8 mouse cellular contexts compared by ENCODE assay signal in genomic region chr11:117101351-117101921, GRCm38 (mm10). TPM values are rescaled to one million over a fixed set of nuclear protein-coding genes. Genes with fewer than 3 reads are reported as not detected.
DNase-seq lines count a peak whose midpoint lies in the region; TF ChIP-seq lines count a peak whose summit lies in the region.

No protein-coding gene starts in this region.

- no peaks in the 10 kb centered on the region for H3K36me3 ChIP-seq in myocyte (ENCODE audit: control insufficient read depth, insufficient read depth)

- H3K4me2 ChIP-seq in myocyte (ENCODE audit: low read depth) = no peak overlapping the region

- H3ac ChIP-seq in myocyte (ENCODE audit: control insufficient read depth, insufficient read length) = no peak overlapping the region

- peak; percentile 76 for DNase-seq in kidney, adult 11 months
- no peak for DNase-seq in kidney, adult 18-20 months
- DNase-seq in heart, adult 18-20 months = peak; percentile 64 to 86
- peak; percentile 48 to 84 for DNase-seq in kidney, postnatal 25 days
- no peak for DNase-seq in adrenal gland, postnatal 4 days (ENCODE audit: low spot score in 2 of 2)
- no peak for DNase-seq in cerebellum, adult 8-10 months
- DNase-seq in gastrocnemius, postnatal 4 days (ENCODE audit: low spot score in 2 of 2) = no peak

- H3K79me2 ChIP-seq in myocyte (ENCODE audit: control insufficient read depth, insufficient read depth) = no peaks in the 10 kb centered on the region

- H3K27me3 ChIP-seq in myocyte (ENCODE audit: control insufficient read depth, insufficient read depth, insufficient read length) = no peaks in the 10 kb centered on the region

- no peak overlapping the region for H3K4me3 ChIP-seq in myocyte

- no peak for TF ChIP-seq POLR2A in myocyte (IDR thresholded peaks at IDR 0.05; ENCODE audit: insufficient read length, low read depth)

TF ChIP-seq in myocyte, 11 proteins besides CTCF, POLR2A, EP300 and RAD21:
- no peak for TF ChIP-seq TCF3 (IDR thresholded peaks at IDR 0.05; ENCODE audit: insufficient read length, low read depth)
- no peak for TF ChIP-seq TCF12 (IDR thresholded peaks at IDR 0.05; ENCODE audit: insufficient read depth, poor library complexity, severe bottlenecking)
- TF ChIP-seq CEBPB (IDR thresholded peaks at IDR 0.05; ENCODE audit: insufficient read depth, poor library complexity, severe bottlenecking) = no peak
- TF ChIP-seq REST (IDR thresholded peaks at IDR 0.05; ENCODE audit: insufficient read depth, insufficient read length) = no peak
- TF ChIP-seq MYOD1 (IDR thresholded peaks at IDR 0.05; ENCODE audit: control insufficient read depth in 1 of 3, insufficient read length in 2 of 3, low read depth in 2 of 3) = peak in 1 of 3 experiments; percentile 11
- TF ChIP-seq MAX (IDR thresholded peaks at IDR 0.05; ENCODE audit: low read depth) = no peak
- no peak for TF ChIP-seq E2F4 (IDR thresholded peaks at IDR 0.05; ENCODE audit: insufficient read depth)
- no peak for TF ChIP-seq SRF (IDR thresholded peaks at IDR 0.05; ENCODE audit: control insufficient read depth, insufficient read length, low read depth)
- TF ChIP-seq USF1 (IDR thresholded peaks at IDR 0.05; ENCODE audit: low read depth) = peak; percentile 18
- TF ChIP-seq POLR2AphosphoS2 (IDR thresholded peaks at IDR 0.05; ENCODE audit: insufficient read length, low read depth) = no peak
- no peak for TF ChIP-seq MYOG (IDR thresholded peaks at IDR 0.05; ENCODE audit: control insufficient read depth in 1 of 3, insufficient read depth in 1 of 3, insufficient read length in 2 of 3, low read depth in 2 of 3)

RNA-seq across cellular contexts. Expression of gene Sec14l1, which starts 13.5 kb away (rescaled TPM):
- total RNA-seq in heart, adult 18-20 months (2021) = 10 to 100 TPM; 86.8 to 98.2 TPM
- polyA plus RNA-seq in myocyte (2012; fragmentation: generic; extraction: Trizol) = 84.8 TPM
- 100 to 1,000 TPM; 171 to 174 TPM for total RNA-seq in adrenal gland, postnatal 4 days (2021)
- total RNA-seq in gastrocnemius, postnatal 4 days (2021) = 100 to 1,000 TPM; 134 to 144 TPM

Comparison
In these comparisons a context has a peak if more than half of its experiments do, and no peak if none do; other contexts are left out.
1. DNase-seq: peak in kidney, adult 11 months (single experiment), heart, adult 18-20 months (2 of 2) and kidney, postnatal 25 days (2 of 2); none in kidney, adult 18-20 months (single experiment), adrenal gland, postnatal 4 days (0 of 2), cerebellum, adult 8-10 months (single experiment) and gastrocnemius, postnatal 4 days (0 of 2).